Mouse (Mus musculus) kidney, embryonic 14.5 days (tissue): Measurements from ENCODE around the gene Csf1. TPM values are rescaled to one million over a fixed set of nuclear protein-coding genes. Genes with fewer than 3 reads are reported as not detected.

ENCODE experiments used
- ATAC-seq: fragments of 200-750 bp; cut with Nextera tagmentation; 2 replicates; pipeline ENCODE4 v1.8.0; 2017; ENCODE audit warnings: moderate number of reproducible peaks, mild to moderate bottlenecking, moderate TSS enrichment, moderate library complexity; ENCODE audit not compliant: low FRiP score, low TSS enrichment
- H3K27ac ChIP-seq: fragments of 300-500 bp; sonication (generic); 2 replicates; pipeline ENCODE4 v1.5.1; 2014; ENCODE audit warnings: low read depth, mild to moderate bottlenecking, low read length, moderate library complexity, mixed read lengths
- H3K27me3 ChIP-seq: fragments of 300-500 bp; sonication (generic); 2 replicates; pipeline ENCODE4 v1.6.1; 2014; ENCODE audit warnings: mild to moderate bottlenecking, low read length; ENCODE audit not compliant: control insufficient read depth, insufficient read depth
- H3K36me3 ChIP-seq: fragments of 300-500 bp; sonication (generic); 2 replicates; pipeline ENCODE4 v1.6.1; 2014; ENCODE audit warnings: low read length, mixed read lengths; ENCODE audit not compliant: control insufficient read depth, insufficient read depth
- H3K4me1 ChIP-seq: fragments of 300-500 bp; sonication (generic); 2 replicates; pipeline ENCODE4 v1.6.1; 2014; ENCODE audit warnings: low read length, mixed read lengths; ENCODE audit not compliant: control insufficient read depth, insufficient read depth
- H3K4me2 ChIP-seq: fragments of 300-500 bp; sonication (generic); replicated peaks from 2 replicates; pipeline ENCODE4 v1.6.1; 2014; ENCODE audit warnings: low read depth, mild to moderate bottlenecking, low read length
- H3K4me3 ChIP-seq: fragments of 300-500 bp; sonication (generic); 2 replicates; pipeline ENCODE4 v1.5.1; 2014; ENCODE audit warnings: mild to moderate bottlenecking, low read length
- H3K9ac ChIP-seq: fragments of 300-500 bp; sonication (generic); 2 replicates; pipeline ENCODE4 v1.6.1; 2014; ENCODE audit warnings: low read depth, mild to moderate bottlenecking, low read length, moderate library complexity
- H3K9me3 ChIP-seq: fragments of 300-500 bp; sonication (generic); 2 replicates; pipeline ENCODE4 v1.6.1; 2016; ENCODE audit warnings: low read length; ENCODE audit not compliant: control insufficient read depth
- WGBS: fragments of 180-500 bp; shearing (Covaris S2); extraction: QIAGEN DNeasy Blood & Tissue Kit; methylation state at CpG from one replicate; pipeline ENCODE4 v1.1.7; 2014; 5-methylcytosine and 5-hydroxymethylcytosine counted together
- polyA plus RNA-seq: library from polyadenylated mRNA; unstranded; fragments of >200 nt; fragmentation: Nextera tagmentation; extraction: Ambion mirVana; gene quantifications from 2 replicates; pipeline ENCODE4 v1.2.1, GENCODE M21; 2014

The Csf1 gene
- polyA plus RNA-seq, 1 experiment from 2014 or later = 8.5 TPM

DNA sequence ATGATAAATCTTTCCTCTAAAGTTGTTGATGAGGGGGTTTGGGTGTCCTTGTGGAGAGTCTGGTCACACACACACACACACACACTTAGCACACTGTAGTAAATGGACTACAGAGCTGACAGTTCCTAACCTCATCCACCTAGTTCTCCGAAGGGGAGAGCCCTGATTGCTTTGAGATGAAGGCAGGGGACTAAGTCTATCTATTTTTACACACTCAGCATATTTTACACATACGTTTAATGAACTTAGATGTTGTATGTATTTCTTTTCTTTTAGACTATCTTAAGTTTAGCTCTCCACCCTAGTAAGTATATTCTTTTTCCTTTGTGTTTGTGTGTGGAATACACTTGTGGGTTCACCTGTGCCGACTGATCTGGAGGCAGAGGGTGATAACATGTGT lies 34.6 kb upstream of the Csf1 start:
- no peak overlapping the region for H3K4me3 ChIP-seq
- ATAC-seq = no peak
- H3K4me2 ChIP-seq = no peak overlapping the region
- WGBS = 88% methylated on average over 3 of the region's 3 CpGs
- no peaks in the 10 kb centered on the region for H3K36me3 ChIP-seq
- H3K27me3 ChIP-seq = no peaks in the 10 kb centered on the region
- H3K27ac ChIP-seq = no peak overlapping the region
- no peaks in the 10 kb centered on the region for H3K9me3 ChIP-seq
- no peak overlapping the region for H3K9ac ChIP-seq
- peaks cover 17% of the 10 kb centered on the region for H3K4me1 ChIP-seq

DNA sequence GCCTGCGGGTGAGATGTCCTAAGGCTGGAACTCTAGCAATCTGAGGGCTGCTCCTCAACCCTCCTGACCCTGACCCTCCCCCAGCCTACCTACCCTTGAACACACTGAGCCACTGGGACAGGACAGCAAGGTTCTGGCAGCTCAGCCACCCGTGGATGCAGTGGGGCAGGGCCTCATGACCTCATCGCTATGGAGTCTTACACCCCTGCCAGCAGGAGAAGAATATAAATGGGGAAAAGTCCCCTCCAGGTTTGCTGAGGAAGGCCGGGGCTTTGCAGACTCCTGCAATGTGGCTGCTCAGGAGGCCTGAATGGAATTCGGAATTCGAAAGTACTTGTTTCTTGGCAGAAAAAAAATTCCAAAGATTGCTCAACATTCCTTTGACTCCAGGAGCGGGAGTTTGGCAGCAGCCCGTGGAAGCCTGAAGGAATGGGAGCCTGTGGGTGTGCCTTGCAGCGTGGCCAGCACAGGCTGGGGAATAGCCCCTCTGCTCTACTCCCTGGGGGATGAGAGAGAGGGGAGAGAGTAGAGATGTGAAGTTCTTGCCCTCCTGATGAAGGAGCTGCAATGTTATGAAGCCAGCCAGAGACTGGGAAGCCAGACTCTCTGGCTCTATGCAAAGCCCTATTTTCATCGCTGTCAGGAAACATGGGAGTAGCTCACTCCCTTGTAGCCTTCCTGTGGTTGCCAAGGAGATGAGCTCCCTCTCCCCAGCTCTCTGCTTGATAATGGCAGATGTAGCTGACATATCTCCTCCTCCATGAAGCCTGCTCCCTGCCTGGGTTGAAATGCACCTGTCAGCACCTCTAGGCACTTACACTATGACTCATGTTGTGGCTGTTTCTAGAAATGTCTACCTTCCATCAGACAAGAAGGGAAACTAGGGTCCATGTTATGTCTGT lies 33.3 kb upstream of the Csf1 start:
- no peaks in the 10 kb centered on the region for H3K36me3 ChIP-seq
- H3K9ac ChIP-seq = no peak overlapping the region
- peak overlapping the region; percentile 15 for H3K4me2 ChIP-seq
- peak overlapping the region; percentile 85 for H3K27ac ChIP-seq
- WGBS = 8% methylated on average over 10 of the region's 10 CpGs
- H3K9me3 ChIP-seq = no peaks in the 10 kb centered on the region
- H3K4me1 ChIP-seq = peaks cover 17% of the 10 kb centered on the region
- H3K27me3 ChIP-seq = no peaks in the 10 kb centered on the region
- ATAC-seq = peak; percentile 59
- H3K4me3 ChIP-seq = no peak overlapping the region

DNA sequence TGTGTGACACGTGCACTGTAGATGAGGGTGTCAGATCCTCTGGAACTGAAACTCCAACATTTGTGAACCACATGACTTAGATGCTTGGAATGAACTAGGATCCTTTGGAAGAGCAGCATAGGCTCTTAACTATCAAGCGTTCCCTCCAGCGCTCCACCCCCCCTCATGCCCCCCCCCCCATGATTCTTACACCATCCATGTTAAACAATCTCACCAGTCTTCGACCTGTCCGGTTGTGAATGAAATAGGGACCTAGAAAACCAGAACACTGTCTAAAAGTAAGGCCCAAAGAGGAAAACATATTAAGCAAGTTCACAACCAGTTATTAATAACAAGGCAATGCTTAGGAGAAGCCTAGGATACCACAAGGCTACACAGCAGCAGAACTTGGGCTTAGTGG lies 32.5 kb upstream of the Csf1 start:
- Histone ChIP-seq H3K36me3 (no peaks in the 10 kb centered on the region), H3K9me3 (no peaks in the 10 kb centered on the region), H3K4me3 (no peak overlapping the region), H3K27me3 (no peaks in the 10 kb centered on the region), H3K4me1 (peaks cover 21% of the 10 kb centered on the region), H3K9ac (no peak overlapping the region), H3K27ac (peak overlapping the region; percentile 85), H3K4me2 (no peak overlapping the region)
- 91% methylated on average over 5 of the region's 5 CpGs for WGBS
- ATAC-seq = no peak

DNA sequence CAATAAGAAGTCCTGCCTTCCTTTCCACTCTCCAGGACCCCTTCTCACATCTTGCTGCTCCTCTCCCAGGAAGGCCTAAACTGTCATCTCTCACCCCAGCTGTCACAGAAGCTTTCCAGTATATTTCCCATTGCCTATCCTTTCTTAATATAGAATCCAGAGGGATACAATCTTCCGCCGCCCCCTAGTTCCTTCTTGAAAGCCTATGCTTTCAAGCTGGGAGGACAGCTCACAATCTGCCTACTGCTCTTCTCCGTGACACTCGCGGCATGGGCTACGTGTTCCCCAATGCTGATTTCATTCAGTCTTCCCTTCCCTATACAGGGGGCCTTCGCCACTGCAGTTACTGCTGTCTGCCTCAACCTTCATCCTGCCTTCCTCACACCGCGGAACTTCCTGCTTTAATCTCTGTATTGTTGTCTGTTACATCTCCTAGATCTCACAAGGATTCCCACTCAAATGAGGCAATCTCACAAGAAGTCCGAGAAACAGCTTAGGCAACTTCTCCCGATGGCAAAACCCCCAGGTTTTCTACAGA lies 30.6 kb upstream of the Csf1 start:
- Histone ChIP-seq H3K9ac (no peak overlapping the region), H3K4me3 (no peak overlapping the region), H3K27me3 (no peaks in the 10 kb centered on the region), H3K9me3 (no peaks in the 10 kb centered on the region), H3K36me3 (no peaks in the 10 kb centered on the region), H3K4me1 (peaks cover 34% of the 10 kb centered on the region), H3K27ac (no peak overlapping the region), H3K4me2 (no peak overlapping the region)
- ATAC-seq = no peak
- 89% methylated on average over 11 of the region's 11 CpGs for WGBS

DNA sequence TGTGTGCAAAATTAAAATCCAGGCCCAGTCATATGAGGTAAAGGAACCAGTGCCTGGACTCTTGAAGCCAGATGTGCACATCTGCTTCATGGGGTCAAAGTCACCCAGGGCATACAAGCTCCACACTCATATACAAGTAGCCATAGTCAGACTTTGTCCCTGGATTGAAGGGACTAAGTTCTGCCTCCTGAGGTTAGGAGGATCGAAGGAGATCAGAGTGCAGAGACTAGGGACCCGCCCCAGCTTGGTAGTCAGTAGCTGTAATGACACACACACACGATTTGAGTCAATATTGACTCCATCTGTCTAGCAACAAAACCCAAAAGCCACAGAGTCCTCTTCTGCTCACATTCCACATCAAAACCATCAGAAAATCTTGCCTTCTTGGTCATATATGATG lies 30.0 kb upstream of the Csf1 start:
- Histone ChIP-seq H3K4me1 (peaks cover 34% of the 10 kb centered on the region), H3K36me3 (no peaks in the 10 kb centered on the region), H3K9ac (no peak overlapping the region), H3K4me3 (no peak overlapping the region), H3K27ac (no peak overlapping the region), H3K27me3 (no peaks in the 10 kb centered on the region), H3K9me3 (no peaks in the 10 kb centered on the region), H3K4me2 (no peak overlapping the region)
- WGBS = 83% methylated on average over 3 of the region's 3 CpGs
- ATAC-seq = no peak

DNA sequence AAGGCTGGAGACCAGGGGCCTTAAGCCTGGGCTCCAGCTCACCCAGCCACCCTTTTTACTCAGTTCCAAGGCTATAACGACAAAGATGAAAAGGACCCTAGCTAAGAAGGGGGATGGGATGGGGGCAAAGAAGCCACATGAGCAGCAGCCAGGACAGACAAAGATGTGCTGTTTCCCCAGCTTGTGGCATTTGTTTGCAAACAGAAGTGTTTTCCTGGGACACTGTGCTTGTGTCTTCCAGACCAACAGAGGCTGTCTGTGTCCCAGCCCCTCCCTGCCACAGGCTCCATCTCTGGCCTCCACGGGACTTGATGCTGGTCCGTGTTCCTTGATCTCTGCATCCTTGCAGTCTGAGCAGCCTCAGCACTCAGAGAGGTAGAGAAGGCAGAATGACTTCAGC lies 28.6 kb upstream of the Csf1 start:
- Histone ChIP-seq H3K9me3 (no peaks in the 10 kb centered on the region), H3K4me2 (no peak overlapping the region), H3K27me3 (no peaks in the 10 kb centered on the region), H3K27ac (no peak overlapping the region), H3K4me3 (no peak overlapping the region), H3K9ac (no peak overlapping the region), H3K4me1 (peaks cover 33% of the 10 kb centered on the region), H3K36me3 (no peaks in the 10 kb centered on the region)
- ATAC-seq = no peak
- WGBS = 70% methylated on average over 3 of the region's 3 CpGs

DNA sequence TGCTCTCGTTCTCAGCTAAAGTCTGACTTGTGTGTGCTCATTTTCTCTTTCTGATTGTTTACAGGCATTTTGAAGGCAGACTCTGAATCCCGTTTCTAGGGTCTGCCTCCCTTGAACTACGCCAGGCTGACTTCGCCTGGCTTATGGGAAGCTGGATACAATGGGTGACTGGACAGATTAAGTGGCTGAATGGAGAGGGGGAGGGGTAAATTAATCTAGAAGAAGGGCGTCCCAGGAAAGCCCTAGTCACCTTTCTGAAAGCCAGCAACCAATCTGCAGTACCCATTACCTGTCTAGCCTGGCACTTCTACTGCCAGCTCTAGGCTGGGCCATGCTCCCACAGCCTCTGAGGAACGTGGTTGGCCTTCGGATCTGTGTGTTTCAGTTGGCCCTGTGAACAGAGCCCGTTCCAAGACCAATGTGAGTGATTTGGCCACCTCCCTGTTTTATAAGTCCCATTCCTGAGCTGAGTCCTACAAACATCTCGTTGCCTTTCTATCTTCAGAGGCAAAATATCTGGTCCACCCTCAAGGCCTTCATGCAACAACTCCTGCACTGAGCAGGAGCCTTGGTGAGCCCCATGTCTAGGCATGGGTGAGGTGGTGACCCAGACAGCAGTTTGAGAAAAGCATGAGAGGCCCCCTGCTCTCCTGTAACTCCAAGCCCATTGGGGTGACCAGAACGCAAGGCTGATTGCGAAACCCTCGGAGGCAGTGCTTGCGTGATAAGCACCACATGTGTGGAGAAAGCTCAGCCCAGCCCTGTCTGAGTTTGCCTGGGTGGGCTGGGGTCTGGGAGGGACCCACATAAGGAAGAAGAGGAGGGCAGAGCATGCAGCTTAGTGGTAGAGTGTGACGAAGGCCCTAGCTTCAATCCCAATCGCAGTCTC lies 27.6 kb upstream of the Csf1 start:
- H3K27me3 ChIP-seq = no peaks in the 10 kb centered on the region
- WGBS = 63% methylated on average over 15 of the region's 15 CpGs
- H3K27ac ChIP-seq = no peak overlapping the region
- H3K36me3 ChIP-seq = no peaks in the 10 kb centered on the region
- no peak overlapping the region for H3K4me2 ChIP-seq
- H3K4me3 ChIP-seq = no peak overlapping the region
- H3K9ac ChIP-seq = no peak overlapping the region
- H3K9me3 ChIP-seq = no peaks in the 10 kb centered on the region
- H3K4me1 ChIP-seq = peaks cover 23% of the 10 kb centered on the region
- ATAC-seq = no peak

DNA sequence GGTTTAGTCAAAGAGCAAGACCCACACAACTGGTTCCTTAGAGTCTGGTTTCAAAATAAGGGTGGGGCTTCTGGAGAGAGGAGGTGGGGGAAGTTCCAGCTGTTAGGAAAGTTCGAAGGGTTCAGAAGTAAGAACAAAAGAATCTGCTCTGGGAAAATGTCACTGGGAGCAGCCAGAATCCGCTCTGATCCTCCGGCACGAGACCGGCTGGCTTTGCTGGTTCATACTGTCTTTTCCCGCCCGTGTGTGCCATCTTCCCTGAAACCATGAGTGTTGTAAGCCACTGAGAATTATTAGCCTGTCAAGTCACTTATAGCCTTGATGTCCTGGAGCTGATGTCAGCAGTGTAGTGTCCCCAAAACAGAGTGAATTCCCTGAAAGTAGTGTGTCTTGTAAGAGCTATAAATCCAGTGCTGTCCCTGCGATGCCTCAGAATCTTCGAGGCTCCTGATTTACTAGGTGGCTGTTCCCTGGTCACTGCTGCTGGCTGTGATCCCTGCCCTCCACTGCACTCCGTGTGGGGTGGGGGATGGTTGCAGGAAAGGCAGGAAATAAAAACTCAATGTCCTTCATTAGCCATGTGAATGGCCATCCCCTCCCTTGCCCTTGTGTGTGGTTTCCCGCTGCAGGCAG lies 26.8 kb upstream of the Csf1 start:
- Histone ChIP-seq H3K27ac (no peak overlapping the region), H3K27me3 (no peaks in the 10 kb centered on the region), H3K36me3 (no peaks in the 10 kb centered on the region), H3K9me3 (no peaks in the 10 kb centered on the region), H3K4me1 (peaks cover 21% of the 10 kb centered on the region), H3K4me2 (0 out of 2 replicates have a peak overlapping the region, but pooled peaks have one; percentile 15), H3K9ac (no peak overlapping the region), H3K4me3 (no peak overlapping the region)
- peak; percentile 40; the same call in 1 of the 2 replicates for ATAC-seq
- 13% methylated on average over 11 of the region's 11 CpGs for WGBS
